Mouse (Mus musculus) layer of hippocampus, adult 9-11 months (tissue): ENCODE measurements around the gene Etv5.

Experiments used
- DNase-seq: peaks from one replicate; pipeline ENCODE4 v3.0.0; 2022

The Etv5 gene

GRCm38 (mm10) chr16:22439499-22440177, at the start of gene Etv5:
Gene Etv5 (minus strand): TSS chr16:22439719.
- DNase-seq, result peak; percentile 100

- no peak for DNase-seq
Observed at GRCm38 (mm10) chr16:22483900-22484299, 44.4 kb upstream of the Etv5 start.

GRCm38 (mm10) chr16:22479322-22479721, 39.8 kb upstream of the Etv5 start:
- DNase-seq, result no peak

GRCm38 (mm10) chr16:22471728-22472127, 32.2 kb upstream of the Etv5 start:
- no peak for DNase-seq

GRCm38 (mm10) chr16:22469385-22469784, 29.9 kb upstream of the Etv5 start:
- no peak for DNase-seq

GRCm38 (mm10) chr16:22467111-22467510, 27.6 kb upstream of the Etv5 start:
- no peak for DNase-seq

- DNase-seq, result no peak
Observed at GRCm38 (mm10) chr16:22466381-22466780, 26.9 kb upstream of the Etv5 start.

- DNase-seq, result no peak
Observed at GRCm38 (mm10) chr16:22462220-22462619, 22.7 kb upstream of the Etv5 start.

- no peak for DNase-seq
Observed at GRCm38 (mm10) chr16:22461728-22462127, 22.2 kb upstream of the Etv5 start.

- DNase-seq, result no peak
Observed at GRCm38 (mm10) chr16:22460960-22461359, 21.4 kb upstream of the Etv5 start.

GRCm38 (mm10) chr16:22452082-22452481, 12.6 kb upstream of the Etv5 start:
- DNase-seq, result no peak

GRCm38 (mm10) chr16:22448093-22448492, 8.6 kb upstream of the Etv5 start:
- no peak for DNase-seq

- DNase-seq, result peak; percentile 78
Observed at GRCm38 (mm10) chr16:22444786-22445185, 5.3 kb upstream of the Etv5 start.

- DNase-seq, result no peak
Observed at GRCm38 (mm10) chr16:22442202-22442601, 2.7 kb upstream of the Etv5 start.

- DNase-seq, result no peak
Observed at GRCm38 (mm10) chr16:22441317-22441716, 1.8 kb upstream of the Etv5 start.

GRCm38 (mm10) chr16:22440269-22440668, 750 bp upstream of the Etv5 start:
- peak; percentile 61 for DNase-seq

GRCm38 (mm10) chr16:22438441-22439373, 812 bp downstream of the Etv5 start:
- DNase-seq, result peak; percentile 50

GRCm38 (mm10) chr16:22436106-22436505, 3.4 kb downstream of the Etv5 start:
- DNase-seq, result peak; percentile 21

GRCm38 (mm10) chr16:22434530-22434929, 5.0 kb downstream of the Etv5 start:
- DNase-seq, result no peak

GRCm38 (mm10) chr16:22433944-22434343, 5.6 kb downstream of the Etv5 start:
- no peak for DNase-seq

- DNase-seq, result no peak
Observed at GRCm38 (mm10) chr16:22431773-22432172, 7.7 kb downstream of the Etv5 start.

- no peak for DNase-seq
Observed at GRCm38 (mm10) chr16:22431335-22431734, 8.2 kb downstream of the Etv5 start.

GRCm38 (mm10) chr16:22430211-22430951, 9.1 kb downstream of the Etv5 start:
- DNase-seq, result peak; percentile 87
